Comparison of ENCODE assay signal across 23 mouse cellular contexts in the genomic region with DNA sequence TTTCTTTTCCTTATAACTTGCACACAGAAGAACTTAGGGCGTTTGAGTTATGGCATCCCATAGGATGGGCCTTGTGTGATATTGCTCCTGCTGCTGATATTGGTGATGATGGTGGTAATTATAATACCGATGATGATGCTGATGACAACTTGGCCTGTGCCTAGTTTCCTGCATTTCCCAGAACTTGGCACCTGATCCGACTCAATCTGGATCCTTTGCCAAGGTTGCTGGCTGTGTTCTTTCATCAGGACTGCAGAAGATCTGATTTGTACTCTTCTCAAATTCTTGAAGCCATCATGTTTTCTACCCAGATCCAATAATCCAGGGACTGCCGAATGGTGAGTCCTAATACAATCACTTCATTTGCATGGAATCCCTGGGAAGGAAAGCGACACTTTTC. TPM values are rescaled to one million over a fixed set of nuclear protein-coding genes. Genes with fewer than 3 reads are reported as not detected.
"Had no signal": no experiment of that assay in that cellular context is flagged by ENCODE, and none has a peak within 500 bp of the region (broad histone marks: within the 10 kb centered on the region; RNA-seq: fewer than 3 reads in every experiment).

No protein-coding gene starts in this region.

- H3K9me3 ChIP-seq: neural tube, embryonic 13.5 days; neural tube, embryonic 15.5 days; stomach, embryonic 15.5 days had no signal

- DNase-seq: retina, postnatal 1 day; right cerebral cortex, adult 18-20 months; right cerebral cortex, postnatal 14 days; right cerebral cortex, postnatal 25 days; right cerebral cortex, postnatal 4 days; spleen, adult 18-20 months; thymus, adult 18-20 months; thymus, adult 2 months; thymus, postnatal 14 days; thymus, postnatal 25 days; thymus, postnatal 36 days; thymus, postnatal 4 days had no signal

- H3K4me1 ChIP-seq: neural tube, embryonic 13.5 days; neural tube, embryonic 15.5 days; stomach, embryonic 15.5 days had no signal

- H3K27me3 ChIP-seq: neural tube, embryonic 13.5 days; neural tube, embryonic 15.5 days; stomach, embryonic 15.5 days had no signal

- H3K4me3 ChIP-seq: neural tube, embryonic 13.5 days; neural tube, embryonic 15.5 days; stomach, embryonic 15.5 days had no signal

- H3K27ac ChIP-seq: neural tube, embryonic 13.5 days; neural tube, embryonic 15.5 days; stomach, embryonic 15.5 days; stomach, postnatal 0 days had no signal

- H3K36me3 ChIP-seq: neural tube, embryonic 13.5 days; neural tube, embryonic 15.5 days; stomach, embryonic 15.5 days had no signal

RNA-seq across cellular contexts. Expression of a gene that starts 32.5 kb away (rescaled TPM):
- total RNA-seq: neutrophil, adult 5-6 weeks had no signal
- polyA plus RNA-seq: neural tube, embryonic 13.5 days; neural tube, embryonic 14.5 days; neural tube, embryonic 15.5 days; small intestine, adult 2 months; spleen, adult 2 months; stomach, embryonic 14.5 days; stomach, embryonic 15.5 days; stomach, embryonic 16.5 days; stomach, postnatal 0 days; thymus, adult 2 months; thymus, postnatal 0 days had no signal
